Mouse (Mus musculus) urinary bladder, adult 2 months (tissue): ENCODE measurements around the gene Rab42. TPM values are rescaled to one million over a fixed set of nuclear protein-coding genes. Genes with fewer than 3 reads are reported as not detected.
A peak's percentile ranks its signal among the peaks of the same experiment; 100 is the strongest.

ENCODE experiments used
- DNase-seq: peaks from one replicate; pipeline ENCODE4 v3.0.0; 2022; ENCODE audit warnings: low spot score
- polyA plus RNA-seq: library from polyadenylated mRNA; depleted of rRNA; stranded (reverse); fragments of >200 nt; gene quantifications from 2 replicates; pipeline ENCODE4 v1.2.3, GENCODE M21; 2012; rRNA removed

Gene Rab42
- 2.3 and 3.6 TPM in 2 replicates for polyA plus RNA-seq

- DNase-seq, result peak; percentile 42
Observed at GRCm38 (mm10) chr4:132302939-132303479, at the start of gene Rab42. Gene Rab42, minus strand, starts transcription at chr4:132303385.

- DNase-seq, result no peak
Observed at GRCm38 (mm10) chr4:132352739-132353138, 49.6 kb upstream of the Rab42 start.

GRCm38 (mm10) chr4:132351401-132351800, 48.2 kb upstream of the Rab42 start:
- no peak for DNase-seq

- DNase-seq, result no peak
Observed at GRCm38 (mm10) chr4:132350854-132351253, 47.7 kb upstream of the Rab42 start.

- DNase-seq, result no peak
Observed at GRCm38 (mm10) chr4:132350123-132350740, 47.0 kb upstream of the Rab42 start.

GRCm38 (mm10) chr4:132349495-132350122, 46.4 kb upstream of the Rab42 start:
- no peak for DNase-seq

GRCm38 (mm10) chr4:132346661-132347060, 43.5 kb upstream of the Rab42 start:
- no peak for DNase-seq

GRCm38 (mm10) chr4:132346261-132346660, 43.1 kb upstream of the Rab42 start:
- DNase-seq, result no peak

- DNase-seq, result no peak
Observed at GRCm38 (mm10) chr4:132345843-132346212, 42.6 kb upstream of the Rab42 start.

GRCm38 (mm10) chr4:132345135-132345842, 42.1 kb upstream of the Rab42 start:
- peak; percentile 95 for DNase-seq

GRCm38 (mm10) chr4:132344403-132345134, 41.4 kb upstream of the Rab42 start:
- DNase-seq, result no peak

- DNase-seq, result no peak
Observed at GRCm38 (mm10) chr4:132341451-132341850, 38.3 kb upstream of the Rab42 start.

- DNase-seq, result no peak
Observed at GRCm38 (mm10) chr4:132338943-132339342, 35.8 kb upstream of the Rab42 start.

GRCm38 (mm10) chr4:132332880-132333279, 29.7 kb upstream of the Rab42 start:
- DNase-seq, result no peak

GRCm38 (mm10) chr4:132331960-132332359, 28.8 kb upstream of the Rab42 start:
- no peak for DNase-seq

GRCm38 (mm10) chr4:132329835-132330354, 26.7 kb upstream of the Rab42 start:
- DNase-seq, result no peak

- peak; percentile 81 for DNase-seq
Observed at GRCm38 (mm10) chr4:132329115-132329834, 26.1 kb upstream of the Rab42 start, which contains the start of gene Trnau1ap. Gene Trnau1ap, minus strand, starts transcription at chr4:132329538.

GRCm38 (mm10) chr4:132328391-132328982, 25.3 kb upstream of the Rab42 start:
- no peak for DNase-seq

- no peak for DNase-seq
Observed at GRCm38 (mm10) chr4:132326481-132326880, 23.3 kb upstream of the Rab42 start.

- DNase-seq, result no peak
Observed at GRCm38 (mm10) chr4:132315711-132316110, 12.5 kb upstream of the Rab42 start.

GRCm38 (mm10) chr4:132312627-132313026, 9.4 kb upstream of the Rab42 start:
- no peak for DNase-seq
